Mouse (Mus musculus): ENCODE results near the gene Exoc2.

GRCm38 (mm10) chr13:30989710-30990109 lies 15.8 kb upstream of the Exoc2 start:
- TF ChIP-seq CTCF (IDR thresholded peaks at IDR 0.05; ENCODE audit: low read depth), result no peak
- no peak for TF ChIP-seq EP300 (optimal IDR thresholded peaks at IDR 0.05)
